Mouse (Mus musculus): ENCODE measurements around the gene Txlnb.

The Txlnb gene

GRCm38 (mm10) chr10:17827391-17827790, 31.4 kb downstream of the Txlnb start:
- no peak for DNase-seq

GRCm38 (mm10) chr10:17829205-17829604, 33.2 kb downstream of the Txlnb start:
- DNase-seq = no peak

- DNase-seq = no peak
Measured at GRCm38 (mm10) chr10:17831041-17831440, 35.0 kb downstream of the Txlnb start.

- DNase-seq = no peak
Measured at GRCm38 (mm10) chr10:17835031-17835430, 39.0 kb downstream of the Txlnb start.

GRCm38 (mm10) chr10:17836275-17836674, 40.2 kb downstream of the Txlnb start:
- DNase-seq = no peak

- no peak for DNase-seq
Measured at GRCm38 (mm10) chr10:17842030-17842429, 46.0 kb downstream of the Txlnb start.

GRCm38 (mm10) chr10:17844781-17845537, 48.9 kb downstream of the Txlnb start:
- no peak for DNase-seq

- no peak for DNase-seq
Measured at GRCm38 (mm10) chr10:17857647-17858261, 61.7 kb downstream of the Txlnb start.

GRCm38 (mm10) chr10:17860701-17861480, 64.9 kb downstream of the Txlnb start:
- no peak for DNase-seq

GRCm38 (mm10) chr10:17869822-17870662, 74.0 kb downstream of the Txlnb start:
- DNase-seq = peak; percentile 69

- DNase-seq = no peak
Measured at GRCm38 (mm10) chr10:17878002-17878919, 82.2 kb downstream of the Txlnb start.

- no peak for DNase-seq
Measured at GRCm38 (mm10) chr10:17880038-17880437, 84.0 kb downstream of the Txlnb start.

GRCm38 (mm10) chr10:17880724-17881123, 84.7 kb downstream of the Txlnb start:
- DNase-seq = no peak
